Mouse (Mus musculus) c-Kit-positive CD71-negative TER-119-negative erythroid progenitor cells, embryonic 14.5 days (primary cell): ENCODE measurements around the gene Trim67.
A peak's percentile ranks its signal among the peaks of the same experiment; 100 is the strongest.

Experiments used
- DNase-seq: peaks from one replicate; pipeline ENCODE4 v3.0.0-alpha.2; 2013; ENCODE audit warnings: low read depth

Gene Trim67

DNA sequence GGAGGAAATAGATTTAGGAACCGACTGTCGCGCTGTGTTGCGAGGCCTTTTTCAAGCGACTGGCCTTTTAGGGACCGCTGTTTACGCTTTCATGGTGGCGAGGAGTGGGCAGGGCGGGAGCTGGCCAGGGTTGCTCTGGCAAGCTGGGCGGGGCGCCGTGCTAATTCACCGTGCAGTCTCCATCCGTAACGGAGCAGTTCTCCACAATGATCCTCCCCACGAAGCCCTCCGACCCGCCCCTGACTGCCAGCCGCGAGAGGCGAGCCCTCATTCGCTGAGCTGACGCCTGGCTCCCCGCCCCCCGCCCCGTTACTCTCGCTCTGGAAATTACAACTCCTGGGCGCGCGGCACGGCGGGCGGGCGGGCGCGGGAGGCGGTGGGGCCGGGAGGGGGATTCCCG lies at the start of gene Trim67:
TSS of gene Trim67 (plus strand) at position 385 of the 400 bp plus-strand sequence.
- DNase-seq, result no peak

DNA sequence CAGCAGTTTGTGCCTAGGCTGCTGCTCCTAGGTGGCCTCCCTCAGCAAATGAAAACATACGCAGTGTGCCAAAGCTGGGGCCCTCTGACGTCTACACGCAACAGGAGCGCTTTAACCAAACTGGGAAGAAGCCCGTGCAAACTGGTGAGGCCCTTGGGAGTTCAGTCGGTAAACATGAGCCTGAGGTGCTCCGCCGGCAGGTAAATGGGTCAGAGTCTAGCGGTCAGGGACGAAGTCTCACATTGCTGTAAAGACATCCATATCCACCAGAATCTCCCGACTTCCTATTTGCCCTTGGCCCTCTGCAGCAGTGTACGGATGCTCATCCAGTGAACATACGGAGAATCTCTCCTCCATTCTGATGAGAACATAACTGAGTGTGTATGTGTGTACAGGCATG lies 46.2 kb upstream of the Trim67 start:
- DNase-seq, result no peak

DNA sequence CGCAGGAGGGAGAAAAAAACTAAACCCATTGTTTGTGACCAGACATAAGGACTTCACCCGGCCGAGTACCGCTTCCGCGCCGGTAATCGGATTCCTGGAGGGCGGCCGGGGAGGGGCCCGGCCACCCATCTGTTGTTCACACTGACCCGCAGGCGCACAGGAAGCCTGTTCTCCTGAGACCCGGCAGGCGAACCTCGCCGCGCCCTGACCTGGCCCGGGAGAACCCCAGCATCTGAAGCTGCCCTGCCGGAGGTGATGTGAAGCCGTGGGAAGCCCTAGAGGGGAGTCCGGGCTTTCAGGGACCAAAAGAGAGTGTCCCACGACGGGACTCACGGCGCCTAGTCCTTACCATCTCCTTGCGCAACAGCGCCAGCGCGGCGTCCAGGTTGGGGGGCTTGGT lies 41.7 kb upstream of the Trim67 start:
- no peak for DNase-seq

DNA sequence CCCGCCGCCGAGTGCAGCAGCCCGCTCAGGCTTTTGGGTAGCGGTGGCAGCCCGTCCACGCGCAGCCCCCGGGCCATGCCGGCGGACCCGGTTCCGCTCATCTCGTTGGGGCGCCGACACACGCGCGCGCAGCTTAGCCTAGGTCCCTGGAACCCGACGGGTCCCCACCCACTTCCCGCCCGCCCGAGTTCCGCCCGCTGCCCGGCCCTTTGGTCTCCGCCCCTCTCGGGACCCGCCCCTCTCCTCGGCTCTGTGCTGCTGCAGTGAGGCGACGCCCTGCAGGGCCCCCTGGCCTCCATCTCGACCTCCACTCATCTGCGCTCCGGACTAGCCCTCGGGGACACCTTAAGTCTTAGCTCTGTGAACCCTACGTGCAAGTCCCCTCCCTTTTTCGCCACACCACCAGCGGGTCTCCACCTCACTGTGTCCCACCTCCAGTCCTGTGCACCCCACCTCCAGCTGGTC lies 41.2 kb upstream of the Trim67 start, which contains the start of gene Fam89a:
TSS of gene Fam89a (minus strand) at position 124 of the 465 bp plus-strand sequence.
- DNase-seq, result peak; percentile 35

DNA sequence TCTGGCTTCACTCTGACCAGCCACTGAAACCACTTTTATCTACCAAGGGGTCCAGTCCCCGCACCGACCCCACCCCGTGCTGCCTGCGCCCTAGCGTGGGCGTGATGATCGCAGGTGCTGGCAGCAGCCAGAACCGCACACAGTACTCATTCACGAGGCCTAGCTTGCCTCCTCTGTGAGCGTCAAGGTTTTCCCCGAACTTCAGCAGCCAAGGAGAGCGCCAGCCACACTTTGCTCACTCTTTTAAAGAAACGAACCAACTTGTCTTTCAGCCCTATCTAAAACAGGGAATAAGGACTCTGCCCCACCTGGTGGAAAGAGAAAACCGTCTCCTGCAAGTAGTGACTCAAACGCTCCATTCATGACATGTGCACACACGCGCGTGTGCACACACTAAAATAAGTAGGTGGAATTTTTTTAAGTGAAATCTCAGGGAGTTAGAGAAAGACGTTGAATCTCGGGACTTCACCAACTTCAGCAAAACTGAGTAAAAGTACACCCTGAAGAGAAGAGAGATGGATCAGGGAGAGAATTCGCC lies 40.5 kb upstream of the Trim67 start:
- DNase-seq, result no peak

DNA sequence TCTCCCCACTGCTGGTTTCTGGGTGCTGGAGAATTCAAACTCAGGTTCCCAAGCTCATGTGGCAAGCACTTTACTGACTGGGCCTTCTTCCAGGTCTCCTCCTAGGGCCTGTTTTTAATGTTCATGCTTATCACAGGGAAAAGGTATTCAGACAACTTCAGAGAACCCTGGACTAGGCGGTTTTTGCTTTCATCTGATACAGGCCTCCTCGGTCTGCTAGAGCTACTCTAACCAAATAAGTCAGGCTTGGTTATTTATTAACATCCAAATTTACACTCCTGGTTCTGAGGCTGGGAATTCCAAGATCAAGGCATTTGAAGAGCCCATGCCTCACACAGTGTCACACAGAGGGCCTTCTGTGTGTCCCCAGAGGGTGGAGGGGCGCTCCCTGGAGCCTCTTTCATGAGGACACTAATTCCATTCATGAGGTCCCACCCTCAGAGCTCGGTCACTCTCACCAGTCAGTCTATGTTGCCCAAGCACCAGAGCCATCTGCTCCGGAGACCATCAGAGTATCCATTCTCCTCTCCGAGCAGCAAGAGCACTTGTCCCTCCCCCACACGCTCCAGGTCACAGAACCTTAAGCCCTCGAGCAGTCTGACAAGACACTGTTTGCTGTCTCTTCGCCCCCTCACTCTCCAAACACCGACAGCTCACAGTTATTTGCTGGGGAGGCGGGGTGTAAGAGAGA lies 38.6 kb upstream of the Trim67 start:
- DNase-seq, result no peak

DNA sequence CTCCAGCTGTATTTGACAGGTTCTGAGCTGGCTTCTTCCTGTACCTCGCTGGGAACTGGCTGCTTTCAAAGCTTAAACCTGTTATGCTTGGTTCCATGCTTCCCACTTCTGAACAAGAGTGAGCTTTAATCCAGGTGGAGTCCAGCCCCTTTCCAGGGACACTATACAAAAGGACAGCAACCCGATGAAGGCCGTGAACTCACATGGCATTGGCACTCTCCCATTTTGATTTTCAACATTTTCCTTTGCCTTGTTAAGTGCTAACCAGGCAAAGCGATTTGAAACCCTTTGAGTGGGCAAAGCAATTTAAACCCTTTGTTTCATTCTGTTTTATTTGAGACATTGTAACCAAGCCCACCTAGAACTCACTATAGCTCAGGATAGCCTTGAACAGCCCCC lies 38.1 kb upstream of the Trim67 start:
- no peak for DNase-seq

DNA sequence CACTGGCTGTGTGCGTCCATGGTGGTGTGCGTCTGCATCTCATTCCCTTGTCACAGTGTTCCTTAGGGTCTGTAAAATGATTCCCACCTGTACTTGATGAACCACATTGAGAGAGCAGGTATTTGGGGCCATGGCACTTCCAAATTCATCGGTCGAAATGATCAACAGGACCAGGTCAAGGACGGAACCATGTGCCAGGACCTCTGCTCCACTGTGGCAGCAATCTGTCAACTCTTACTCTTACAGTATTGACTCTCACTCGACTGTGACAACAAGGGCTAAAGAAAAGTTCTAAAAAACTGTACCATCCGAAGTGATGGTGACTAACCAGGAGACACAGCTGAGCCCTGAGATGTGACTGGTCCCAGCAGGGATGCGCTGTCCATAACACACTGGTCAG lies 37.4 kb upstream of the Trim67 start:
- DNase-seq, result no peak

DNA sequence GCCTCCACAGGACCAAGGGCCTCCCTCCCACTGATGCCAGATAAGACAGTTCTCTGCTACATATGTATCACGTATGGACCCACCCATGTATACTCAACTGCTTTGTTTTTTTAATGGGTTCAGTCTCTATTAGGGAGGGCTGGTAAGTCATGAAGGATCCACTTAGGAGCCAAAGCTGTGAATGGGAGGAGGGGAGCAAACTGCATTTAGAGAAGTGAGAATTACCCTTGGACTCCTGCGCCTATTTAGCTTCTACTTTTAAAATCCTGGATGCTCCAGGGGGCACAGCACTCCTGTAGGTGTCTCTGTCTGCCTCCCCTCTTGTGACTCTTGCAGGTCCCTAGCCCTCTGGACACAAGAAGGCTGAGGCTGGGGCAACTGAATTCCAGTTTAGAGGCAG lies 36.7 kb upstream of the Trim67 start:
- DNase-seq, result no peak

DNA sequence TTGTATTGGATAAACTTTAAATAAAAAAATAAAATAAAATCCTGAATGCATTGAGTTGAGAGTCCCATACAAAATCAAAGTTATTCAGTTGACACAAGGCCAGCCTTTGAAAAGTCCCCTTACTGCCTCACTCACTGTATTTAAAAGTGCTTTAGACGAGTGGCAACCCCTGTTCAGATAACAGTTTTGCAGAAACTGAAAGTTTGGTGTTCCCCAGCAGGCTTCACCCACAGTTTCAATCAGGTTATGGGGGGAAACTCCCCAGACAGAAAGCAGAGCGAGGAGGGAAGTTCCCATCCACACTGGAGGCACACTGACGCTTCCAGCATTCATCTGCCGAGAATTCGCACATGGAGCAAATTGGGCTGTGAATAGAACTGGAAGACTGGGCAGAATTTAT lies 36.3 kb upstream of the Trim67 start:
- DNase-seq, result no peak

DNA sequence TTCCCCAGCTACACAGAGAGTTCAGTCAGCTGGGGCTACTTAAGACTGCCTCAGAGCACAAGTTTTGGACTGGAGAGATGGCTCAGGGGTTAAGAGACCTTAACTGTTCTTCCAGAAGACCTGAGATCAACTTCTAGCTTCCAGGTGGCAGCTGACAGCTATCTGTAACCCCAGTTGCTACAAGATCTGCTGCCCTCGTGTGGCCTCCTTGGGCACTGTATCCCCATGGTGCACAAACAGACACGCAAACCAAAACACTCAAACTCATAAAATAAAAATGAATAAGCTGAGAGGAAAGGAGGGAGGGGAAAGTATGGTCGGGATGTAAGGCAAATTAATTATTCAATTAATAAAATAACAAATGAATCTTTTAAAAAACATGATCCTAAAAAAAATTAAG lies 34.3 kb upstream of the Trim67 start:
- no peak for DNase-seq

DNA sequence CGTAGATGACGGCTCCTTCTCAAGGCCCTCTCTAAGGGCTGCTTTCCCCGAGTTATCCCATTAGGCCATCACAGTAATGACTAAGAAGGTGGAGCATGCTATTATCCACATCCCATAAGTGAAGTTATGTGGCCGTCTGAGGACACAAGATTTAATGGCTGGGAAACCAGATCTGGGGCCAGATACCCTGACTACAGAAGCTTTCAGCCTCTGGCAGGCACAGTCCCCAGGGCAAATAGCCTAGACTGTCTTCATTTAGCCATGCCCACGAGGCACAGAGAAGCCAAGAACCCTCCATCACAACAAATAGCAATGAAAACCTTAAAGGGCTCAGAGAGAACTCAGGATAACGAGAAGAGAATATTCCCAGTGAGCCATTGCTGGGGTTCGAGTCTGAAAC lies 29.8 kb upstream of the Trim67 start:
- DNase-seq, result no peak

DNA sequence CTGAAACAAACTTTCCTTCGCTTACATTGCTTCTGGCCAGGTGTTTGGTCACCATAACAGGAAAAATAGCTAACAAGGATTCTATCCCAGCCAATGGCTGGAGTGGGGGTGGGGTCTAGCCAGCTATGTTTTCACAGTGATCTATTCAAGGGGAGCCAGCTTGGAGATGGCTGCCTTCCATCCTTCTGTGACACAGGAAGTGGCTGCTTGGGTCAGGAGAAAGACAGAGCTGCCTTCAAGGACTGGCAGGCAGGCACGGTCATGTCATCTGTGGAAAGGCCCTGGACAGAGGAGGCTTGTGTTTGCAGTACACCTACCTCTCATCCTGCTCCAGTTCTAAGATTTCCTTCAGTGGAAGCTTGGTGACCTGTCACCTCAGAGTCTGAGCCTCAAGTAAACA lies 20.5 kb upstream of the Trim67 start:
- DNase-seq, result no peak

DNA sequence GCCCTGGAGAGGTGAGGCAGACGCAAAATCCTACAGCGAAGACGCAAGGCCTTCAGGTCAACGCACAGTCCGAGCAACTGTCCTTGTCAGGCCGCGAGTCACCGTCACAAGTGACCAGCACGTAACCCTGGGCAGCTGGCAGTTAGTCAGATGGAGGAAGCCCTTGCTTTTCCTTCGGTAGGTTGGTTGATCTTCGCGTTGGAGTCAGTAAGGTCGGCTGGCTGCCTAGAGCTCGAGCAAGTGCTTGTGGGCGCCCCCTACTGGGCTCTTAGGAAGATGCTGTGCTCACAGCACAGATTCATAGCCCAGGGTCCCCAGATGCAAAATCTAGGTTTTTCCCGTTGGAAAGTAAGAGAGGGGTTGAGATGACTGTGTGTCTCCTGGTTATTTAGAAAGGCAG lies 17.2 kb upstream of the Trim67 start:
- no peak for DNase-seq

DNA sequence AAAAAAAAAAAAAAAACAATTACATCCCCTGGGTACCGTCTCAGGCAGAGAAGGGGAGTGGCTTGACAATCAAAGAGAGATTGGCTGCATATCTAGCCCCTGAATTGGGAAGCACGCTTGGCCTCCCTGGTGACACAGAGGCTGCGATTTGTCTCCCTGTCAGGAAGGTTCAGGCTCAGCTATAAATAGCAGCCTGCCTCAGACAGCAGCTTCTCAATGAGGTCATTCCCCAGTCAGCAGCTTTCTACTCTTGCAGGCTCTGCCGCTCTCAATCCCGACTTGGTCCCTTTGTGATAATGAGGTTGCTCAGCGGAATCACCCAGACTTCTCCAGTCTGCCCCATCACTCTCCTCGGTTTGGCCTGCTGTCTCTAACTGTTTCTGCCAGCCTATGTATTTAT lies 12.7 kb upstream of the Trim67 start:
- DNase-seq, result no peak

DNA sequence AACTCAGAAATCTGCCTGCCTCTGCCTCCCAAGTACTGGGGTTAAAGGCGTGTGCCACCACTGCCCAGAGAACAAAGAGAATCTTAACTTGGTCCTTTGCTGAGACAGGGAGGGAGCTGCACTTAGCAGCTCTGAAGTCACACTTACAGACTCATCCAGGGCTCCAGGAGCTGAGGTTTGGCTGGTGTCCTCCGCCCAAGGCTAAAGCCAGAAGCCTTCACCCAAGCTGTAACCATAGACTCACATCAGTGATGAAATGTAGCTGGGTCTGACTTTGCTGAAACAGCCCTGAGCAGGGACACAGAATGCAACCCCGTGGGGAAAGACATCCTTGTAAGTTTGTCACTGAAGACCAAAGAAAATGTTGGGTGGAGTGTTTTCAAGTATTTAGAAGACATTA lies 10.5 kb upstream of the Trim67 start:
- no peak for DNase-seq

DNA sequence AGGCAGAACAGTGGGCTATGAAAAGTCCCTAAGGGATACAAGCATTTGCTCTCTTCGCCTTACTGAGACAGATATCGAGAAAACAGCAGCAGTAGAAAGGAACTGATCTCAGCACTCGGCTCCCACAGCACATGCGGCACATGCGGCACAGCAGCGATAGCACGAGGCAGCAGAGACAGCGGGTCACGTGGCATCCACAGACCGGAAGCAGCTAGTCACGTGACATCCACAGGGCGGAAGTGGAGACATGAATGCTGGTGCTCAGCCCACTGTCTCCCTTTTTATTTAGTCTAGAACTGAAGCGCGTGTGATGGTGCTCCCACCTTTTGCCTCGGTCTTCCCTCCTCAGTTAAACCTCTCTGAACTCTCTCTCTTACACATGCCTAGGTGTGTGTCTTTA lies 9.7 kb upstream of the Trim67 start:
- DNase-seq, result no peak

DNA sequence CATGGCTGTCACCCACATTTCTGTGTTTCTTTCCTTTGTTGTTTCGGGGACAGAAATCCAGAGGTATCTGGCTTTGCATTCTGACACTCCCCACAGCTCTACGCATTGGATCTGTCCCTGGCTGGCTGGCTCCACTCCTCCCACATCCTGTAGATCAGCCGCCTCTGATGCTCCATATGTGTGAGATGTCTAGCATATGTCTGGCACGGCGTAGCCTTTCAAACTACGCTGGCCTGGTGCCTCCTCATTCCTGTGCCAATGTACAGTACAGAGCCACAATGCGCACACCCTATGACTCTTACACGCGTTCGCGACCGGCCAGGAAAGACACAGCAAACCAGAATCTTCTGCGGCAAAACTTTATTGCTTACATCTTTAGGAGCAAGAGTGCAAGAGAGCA lies 8.3 kb upstream of the Trim67 start:
- DNase-seq, result no peak

DNA sequence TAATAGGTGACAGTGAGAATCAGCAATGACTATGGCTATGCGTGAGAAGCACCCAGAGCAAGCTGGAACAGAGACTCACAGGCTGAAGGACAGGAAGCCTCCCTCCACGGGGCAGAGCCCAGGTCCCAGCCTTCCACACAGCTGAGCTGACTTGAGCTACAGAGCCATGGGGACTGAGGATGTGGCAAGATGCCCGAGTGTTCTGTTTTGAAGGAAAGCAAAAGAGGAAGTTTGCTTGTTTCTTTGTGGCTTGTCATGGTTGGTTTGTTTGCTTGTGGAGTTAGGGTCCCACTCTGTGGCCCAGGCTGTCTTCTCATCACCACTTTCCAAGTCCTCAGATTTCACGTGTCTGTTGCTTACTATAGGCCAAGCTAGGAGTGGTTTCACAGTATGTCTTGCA lies 2.2 kb upstream of the Trim67 start:
- DNase-seq, result no peak

DNA sequence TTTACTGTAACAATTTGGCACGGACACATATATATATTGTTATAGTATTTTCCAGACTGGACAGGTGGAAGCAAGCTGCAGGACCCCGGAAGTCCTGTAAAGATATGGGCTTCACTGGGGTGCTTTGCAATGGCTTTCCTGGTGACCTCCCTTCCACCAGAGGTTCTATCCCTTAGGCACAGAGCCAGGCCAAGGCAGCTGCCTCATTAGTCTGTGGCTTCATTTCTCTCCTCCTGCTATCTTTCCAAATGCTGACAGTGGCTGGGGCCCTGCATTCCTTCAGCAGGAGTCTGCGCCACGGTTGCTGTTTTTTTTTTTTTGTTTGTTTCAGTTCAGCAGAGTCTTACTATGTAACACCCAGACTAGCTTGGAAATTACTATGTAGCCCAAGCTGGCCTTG lies 1.1 kb upstream of the Trim67 start:
- DNase-seq, result no peak

DNA sequence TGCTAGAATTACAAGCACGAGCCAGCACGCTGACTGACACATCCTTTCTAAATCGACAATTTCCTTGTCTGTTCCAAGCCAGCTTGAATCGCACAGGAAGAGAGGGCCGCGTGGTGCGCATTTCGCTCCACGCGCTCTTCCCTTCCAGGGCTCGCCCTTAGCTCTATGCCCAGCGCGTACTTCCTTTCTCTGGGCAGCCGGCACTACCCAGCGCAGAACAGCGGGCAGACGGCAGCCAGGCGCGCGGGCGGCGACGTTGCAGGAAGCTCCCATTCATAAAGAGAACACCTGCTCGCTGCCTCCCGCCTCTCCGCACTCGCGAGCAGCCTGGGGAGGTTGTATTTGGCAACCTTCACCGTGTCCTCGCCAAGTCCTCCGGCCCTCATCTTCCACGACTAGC lies 706 bp upstream of the Trim67 start:
- no peak for DNase-seq

DNA sequence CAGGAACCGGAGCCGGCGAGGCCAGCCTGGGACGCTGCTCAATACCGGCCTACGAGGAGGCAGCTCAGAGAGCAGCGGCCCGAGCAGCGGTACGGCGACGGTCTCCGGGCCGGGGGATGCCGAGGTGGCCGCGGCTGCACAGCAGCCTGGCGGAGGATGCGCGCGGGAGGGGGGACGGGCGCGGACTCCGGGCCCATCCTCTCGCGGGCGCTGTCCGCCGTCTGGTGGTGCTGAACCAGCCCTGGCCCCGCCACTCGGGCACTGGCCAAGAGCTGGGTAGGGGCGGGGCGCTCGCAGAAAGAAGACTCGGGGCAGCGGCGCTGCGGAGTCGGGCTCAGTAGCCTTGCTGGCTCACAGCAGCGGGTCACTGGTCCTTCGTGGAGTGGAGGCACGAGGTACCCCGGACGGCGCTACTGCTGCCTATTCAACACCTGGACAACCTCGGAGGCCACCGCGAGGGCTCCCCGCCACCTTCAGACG lies 320 bp downstream of the Trim67 start:
- DNase-seq, result peak; percentile 63

DNA sequence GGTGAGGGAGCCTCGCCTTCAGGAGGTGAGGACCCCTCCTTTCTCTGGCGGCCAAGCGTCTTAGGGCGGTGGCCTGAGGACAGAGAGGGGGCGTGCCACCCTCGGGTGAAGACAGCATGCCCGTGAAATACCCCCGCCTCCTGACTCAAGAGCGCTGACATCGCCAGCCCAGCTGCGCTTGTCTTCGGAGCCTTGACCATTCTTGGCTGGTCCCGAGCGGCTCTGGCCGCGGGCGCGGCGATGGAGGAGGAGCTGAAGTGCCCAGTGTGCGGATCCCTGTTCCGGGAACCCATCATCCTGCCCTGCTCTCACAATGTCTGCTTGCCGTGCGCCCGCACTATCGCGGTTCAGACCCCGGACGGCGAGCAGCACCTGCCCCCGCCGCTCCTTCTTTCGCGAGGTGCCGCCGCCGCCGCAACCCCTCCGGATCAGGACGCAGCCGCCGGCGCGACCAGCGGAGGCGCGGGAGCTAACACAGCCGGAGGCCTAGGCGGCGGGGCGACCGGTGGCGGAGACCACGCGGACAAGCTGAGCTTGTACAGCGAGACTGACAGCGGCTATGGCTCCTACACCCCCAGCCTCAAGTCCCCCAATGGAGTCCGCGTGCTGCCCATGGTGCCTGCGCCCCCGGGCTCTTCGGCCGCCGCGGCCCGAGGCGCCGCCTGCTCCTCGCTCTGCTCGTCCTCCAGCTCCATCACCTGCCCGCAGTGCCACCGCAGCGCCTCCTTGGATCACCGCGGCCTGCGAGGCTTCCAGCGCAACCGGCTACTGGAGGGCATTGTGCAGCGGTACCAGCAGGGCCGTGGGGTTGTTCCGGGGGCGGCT lies 981 bp downstream of the Trim67 start:
- no peak for DNase-seq
